Mouse (Mus musculus) midbrain, embryonic 14.5 days (tissue): Measurements from ENCODE around the gene Agbl4. TPM values are rescaled to one million over a fixed set of nuclear protein-coding genes. Genes with fewer than 3 reads are reported as not detected.

Experiments used
- ATAC-seq: fragments of 200-750 bp; cut with Nextera tagmentation; 2 replicates; pipeline ENCODE4 v1.8.0; 2017; ENCODE audit warnings: moderate number of reproducible peaks, moderate library complexity; ENCODE audit not compliant: low FRiP score, low TSS enrichment
- DNase-seq: peaks from one replicate; pipeline ENCODE4 v3.0.0-alpha.2; 2015
- H3K27ac ChIP-seq: fragments of 300-500 bp; sonication (generic); replicated peaks from 2 replicates; pipeline ENCODE4 v1.5.1; 2014; ENCODE audit warnings: mild to moderate bottlenecking, low read depth, low read length, moderate library complexity
- H3K27me3 ChIP-seq: fragments of 300-500 bp; sonication (generic); 2 replicates; pipeline ENCODE4 v1.6.1; 2014; ENCODE audit warnings: low read length, control low read depth, mixed read lengths; ENCODE audit not compliant: control insufficient read depth, insufficient read depth
- H3K36me3 ChIP-seq: fragments of 300-500 bp; sonication (generic); 2 replicates; pipeline ENCODE4 v1.6.1; 2014; ENCODE audit warnings: low read length, control low read depth; ENCODE audit not compliant: control insufficient read depth, insufficient read depth
- H3K4me1 ChIP-seq: fragments of 300-500 bp; sonication (generic); 2 replicates; pipeline ENCODE4 v1.6.1; 2014; ENCODE audit warnings: mild to moderate bottlenecking, antibody characterized with exemption, low read length, control low read depth; ENCODE audit not compliant: control insufficient read depth, insufficient read depth
- H3K4me2 ChIP-seq: fragments of 300-500 bp; sonication (generic); 2 replicates; pipeline ENCODE4 v1.6.1; 2014; ENCODE audit warnings: mild to moderate bottlenecking, low read length, moderate library complexity
- H3K4me3 ChIP-seq: fragments of 300-500 bp; sonication (generic); replicated peaks from 2 replicates; pipeline ENCODE4 v1.5.1; 2014; ENCODE audit warnings: low read depth, low read length
- H3K9ac ChIP-seq: fragments of 300-500 bp; sonication (generic); replicated peaks from 2 replicates; pipeline ENCODE4 v1.6.1; 2014; ENCODE audit warnings: mild to moderate bottlenecking, low read length, moderate library complexity
- H3K9me3 ChIP-seq: fragments of 300-500 bp; sonication (generic); 2 replicates; pipeline ENCODE4 v1.6.1; 2016; ENCODE audit warnings: low read length, control low read depth, mixed read lengths; ENCODE audit not compliant: control insufficient read depth
- WGBS: fragments of 180-500 bp; shearing (Covaris S2); extraction: QIAGEN DNeasy Blood & Tissue Kit; methylation state at CpG from one replicate; pipeline ENCODE4 v1.1.7; 2014; 5-methylcytosine and 5-hydroxymethylcytosine counted together
- polyA plus RNA-seq: library from polyadenylated mRNA; unstranded; fragments of >200 nt; fragmentation: Nextera tagmentation; extraction: Ambion mirVana; gene quantifications from 2 replicates; pipeline ENCODE4 v1.2.1, GENCODE M21; 2014

The Agbl4 gene
- polyA plus RNA-seq, 1 experiment from 2014 or later = 2.2 TPM

GRCm38 (mm10) chr4:111502965-111503727 lies 1105.7 kb downstream of the Agbl4 start:
- H3K27me3 ChIP-seq = no peaks in the 10 kb centered on the region
- H3K27ac ChIP-seq = no peak overlapping the region
- H3K4me2 ChIP-seq = no peak overlapping the region
- ATAC-seq = no peak
- H3K4me3 ChIP-seq = no peak overlapping the region
- H3K9ac ChIP-seq = no peak overlapping the region
- no peaks in the 10 kb centered on the region for H3K36me3 ChIP-seq
- no peaks in the 10 kb centered on the region for H3K4me1 ChIP-seq
- 81% methylated on average over 5 of the region's 5 CpGs for WGBS
- no peaks in the 10 kb centered on the region for H3K9me3 ChIP-seq
- DNase-seq = no peak

- H3K9ac ChIP-seq = no peak overlapping the region
- DNase-seq = no peak
- no peaks in the 10 kb centered on the region for H3K27me3 ChIP-seq
- no peaks in the 10 kb centered on the region for H3K36me3 ChIP-seq
- H3K27ac ChIP-seq = no peak overlapping the region
- 77% methylated on average over 2 of the region's 2 CpGs for WGBS
- H3K4me1 ChIP-seq = no peaks in the 10 kb centered on the region
- H3K4me3 ChIP-seq = no peak overlapping the region
- no peaks in the 10 kb centered on the region for H3K9me3 ChIP-seq
- no peak for ATAC-seq
- H3K4me2 ChIP-seq = no peak overlapping the region
These were observed 1107.5 kb downstream of the Agbl4 start for GRCm38 (mm10) chr4:111504952-111505351.

GRCm38 (mm10) chr4:111510129-111510528 lies 1112.7 kb downstream of the Agbl4 start:
- ATAC-seq (no peak; the same call in 1 of the 2 replicates), DNase-seq (peak; percentile 68)
- Histone ChIP-seq H3K4me3 (no peak overlapping the region), H3K27ac (no peak overlapping the region), H3K36me3 (no peaks in the 10 kb centered on the region), H3K4me2 (no peak overlapping the region), H3K4me1 (no peaks in the 10 kb centered on the region), H3K27me3 (no peaks in the 10 kb centered on the region), H3K9me3 (no peaks in the 10 kb centered on the region), H3K9ac (no peak overlapping the region)
- 12% methylated on average over 2 of the region's 2 CpGs for whole genome bisulfite sequencing

- Histone ChIP-seq H3K9me3 (no peaks in the 10 kb centered on the region), H3K36me3 (no peaks in the 10 kb centered on the region), H3K4me3 (no peak overlapping the region), H3K27ac (no peak overlapping the region), H3K9ac (no peak overlapping the region), H3K4me1 (0 out of 2 replicates have a peak, but pooled peaks cover 5% of the 10 kb centered on the region), H3K4me2 (no peak overlapping the region), H3K27me3 (no peaks in the 10 kb centered on the region)
- ATAC-seq (no peak), DNase-seq (no peak)
- whole genome bisulfite sequencing = 79% methylated on average over 3 of the region's 3 CpGs
These were observed 1116.5 kb downstream of the Agbl4 start for GRCm38 (mm10) chr4:111513921-111514320.

- no peaks in the 10 kb centered on the region for H3K36me3 ChIP-seq
- 92% methylated on average over 2 of the region's 2 CpGs for WGBS
- no peaks in the 10 kb centered on the region for H3K9me3 ChIP-seq
- H3K4me3 ChIP-seq = no peak overlapping the region
- ATAC-seq (no peak), DNase-seq (no peak)
- H3K4me2 ChIP-seq = no peak overlapping the region
- H3K27ac ChIP-seq = no peak overlapping the region
- no peak overlapping the region for H3K9ac ChIP-seq
- 0 out of 2 replicates have a peak, but pooled peaks cover 5% of the 10 kb centered on the region for H3K4me1 ChIP-seq
- no peaks in the 10 kb centered on the region for H3K27me3 ChIP-seq
These were observed 1118.7 kb downstream of the Agbl4 start for GRCm38 (mm10) chr4:111516136-111516535.

DNA sequence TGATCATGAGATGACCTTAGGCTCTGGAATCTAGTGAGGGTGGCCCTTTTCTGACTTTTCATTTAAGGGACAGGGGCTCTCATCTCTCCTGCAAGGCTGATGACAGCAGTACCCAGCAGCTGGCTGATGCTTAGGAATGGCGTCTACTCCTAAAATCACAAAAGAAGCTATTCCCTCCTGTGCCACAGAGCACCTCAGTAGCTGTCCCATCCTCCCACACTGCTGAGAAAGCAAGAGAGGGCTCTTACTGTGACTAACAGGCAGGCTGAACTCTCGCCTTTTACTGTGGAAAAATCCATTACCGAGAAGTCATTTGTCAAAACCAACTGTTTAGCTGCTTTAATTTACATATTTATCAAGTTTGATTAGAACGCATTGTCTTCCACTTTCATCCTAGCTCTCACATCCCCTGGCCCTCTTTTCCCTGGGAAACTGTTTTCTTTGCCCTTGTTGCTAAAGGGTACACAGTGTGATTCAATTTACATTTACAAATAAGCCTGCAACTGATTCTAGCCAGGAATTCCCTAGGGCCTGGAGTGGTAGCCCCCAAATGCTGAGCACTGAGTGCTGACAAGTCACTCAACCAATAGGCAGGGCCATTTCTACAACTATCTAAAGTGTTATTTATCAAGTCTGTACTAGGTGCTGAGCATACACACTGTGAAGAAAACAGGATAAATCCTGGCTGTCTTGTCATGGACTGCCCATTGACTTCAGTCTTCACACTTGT lies 1119.8 kb downstream of the Agbl4 start:
- Histone ChIP-seq H3K9ac (no peak overlapping the region), H3K36me3 (no peaks in the 10 kb centered on the region), H3K4me1 (0 out of 2 replicates have a peak, but pooled peaks cover 5% of the 10 kb centered on the region), H3K4me2 (no peak overlapping the region), H3K27ac (no peak overlapping the region), H3K27me3 (no peaks in the 10 kb centered on the region), H3K4me3 (no peak overlapping the region), H3K9me3 (no peaks in the 10 kb centered on the region)
- ATAC-seq (peak; percentile 59; the same call in 1 of the 2 replicates), DNase-seq (peak; percentile 49)
- 31% methylated on average over 4 of the region's 4 CpGs for WGBS

GRCm38 (mm10) chr4:111518191-111518590 lies 1120.7 kb downstream of the Agbl4 start:
- Histone ChIP-seq H3K9me3 (no peaks in the 10 kb centered on the region), H3K4me3 (no peak overlapping the region), H3K27ac (no peak overlapping the region), H3K36me3 (no peaks in the 10 kb centered on the region), H3K4me2 (no peak overlapping the region), H3K9ac (no peak overlapping the region), H3K27me3 (no peaks in the 10 kb centered on the region), H3K4me1 (0 out of 2 replicates have a peak, but pooled peaks cover 5% of the 10 kb centered on the region)
- DNase-seq (no peak), ATAC-seq (no peak)
- 90% methylated on average over 4 of the region's 4 CpGs for WGBS

DNA sequence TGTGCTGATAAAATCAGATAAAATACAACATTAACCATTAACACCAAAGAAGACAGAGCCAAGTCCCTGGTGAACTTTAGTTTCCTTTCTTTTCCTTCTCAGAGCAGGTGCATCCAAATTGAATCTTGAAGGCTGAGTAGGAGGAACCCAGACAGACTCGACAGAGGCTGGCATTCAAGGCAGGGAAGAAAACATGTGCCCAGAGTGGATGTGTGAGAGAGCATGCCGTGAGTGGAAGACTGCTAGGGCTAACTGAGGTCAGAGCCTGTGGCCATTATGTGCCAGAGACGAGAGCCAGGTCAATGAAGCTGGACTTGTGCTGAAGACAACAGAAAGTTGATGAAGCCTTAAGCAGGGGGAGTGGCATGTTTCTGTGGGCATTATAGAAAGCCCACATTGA lies 1121.8 kb downstream of the Agbl4 start:
- DNase-seq = no peak

More for the DNA sequence above, 1121.8 kb downstream of the Agbl4 start:
- Histone ChIP-seq H3K4me3 (no peak overlapping the region), H3K9ac (no peak overlapping the region), H3K9me3 (no peaks in the 10 kb centered on the region), H3K27ac (no peak overlapping the region), H3K4me2 (no peak overlapping the region), H3K36me3 (no peaks in the 10 kb centered on the region), H3K27me3 (no peaks in the 10 kb centered on the region), H3K4me1 (0 out of 2 replicates have a peak, but pooled peaks cover 5% of the 10 kb centered on the region)
- 64% methylated on average over 3 of the region's 3 CpGs for WGBS
- no peak for ATAC-seq
